Mouse (Mus musculus) ES-Bruce4 (cell line): Measurements from ENCODE around the gene Abcd2.

Source experiments
- CTCF ChIP-seq: IDR thresholded peaks from one replicate; pipeline ENCODE4 v1.8.1; 2011; ENCODE audit warnings: low read depth, low read length
- EP300 ChIP-seq: IDR thresholded peaks from 2 replicates; pipeline ENCODE4 v1.6.1; 2011; ENCODE audit warnings: low read depth, low read length; ENCODE audit not compliant: insufficient read depth

- TF ChIP-seq EP300 (no peak), CTCF (no peak)
These were observed 936 bp downstream of the Abcd2 start for GRCm38 (mm10) chr15:91190519-91191207.
